Mouse (Mus musculus) embryonic facial prominence, embryonic 15.5 days (tissue): ENCODE measurements around the gene Caln1. TPM values are rescaled to one million over a fixed set of nuclear protein-coding genes. Genes with fewer than 3 reads are reported as not detected.

Source experiments
- ATAC-seq: fragments of 200-750 bp; cut with Nextera tagmentation; 2 replicates; pipeline ENCODE4 v1.8.0; 2017; ENCODE audit warnings: low read depth, moderate TSS enrichment; ENCODE audit not compliant: insufficient number of reproducible peaks, low FRiP score, low TSS enrichment
- H3K27ac ChIP-seq: fragments of 300-500 bp; sonication (generic); replicated peaks from 2 replicates; pipeline ENCODE4 v1.5.1; 2015; ENCODE audit warnings: mild to moderate bottlenecking, inconsistent platforms
- H3K27me3 ChIP-seq: fragments of 300-500 bp; sonication (generic); 2 replicates; pipeline ENCODE4 v1.6.1; 2015; ENCODE audit warnings: inconsistent platforms
- H3K36me3 ChIP-seq: fragments of 300-500 bp; sonication (generic); 2 replicates; pipeline ENCODE4 v1.6.1; 2015; ENCODE audit warnings: mild to moderate bottlenecking, inconsistent platforms
- H3K4me1 ChIP-seq: fragments of 300-500 bp; sonication (generic); 2 replicates; pipeline ENCODE4 v1.6.1; 2015; ENCODE audit warnings: inconsistent platforms
- H3K4me2 ChIP-seq: fragments of 300-500 bp; sonication (generic); replicated peaks from 2 replicates; pipeline ENCODE4 v1.6.1; 2015; ENCODE audit warnings: mild to moderate bottlenecking, inconsistent platforms
- H3K4me3 ChIP-seq: fragments of 300-500 bp; sonication (generic); replicated peaks from 2 replicates; pipeline ENCODE4 v1.5.1; 2015; ENCODE audit warnings: mild to moderate bottlenecking, inconsistent platforms
- H3K9ac ChIP-seq: fragments of 300-500 bp; sonication (generic); 2 replicates; pipeline ENCODE4 v1.6.1; 2015; ENCODE audit warnings: inconsistent platforms
- H3K9me3 ChIP-seq: fragments of 300-500 bp; sonication (generic); replicated peaks from 2 replicates; pipeline ENCODE4 v1.6.1; 2016; ENCODE audit warnings: inconsistent platforms
- WGBS: fragments of 180-500 bp; shearing (Covaris S2); methylation state at CpG from one replicate; pipeline ENCODE4 v1.1.7; 2015; 5-methylcytosine and 5-hydroxymethylcytosine counted together
- polyA plus RNA-seq: library from polyadenylated mRNA; unstranded; fragments of >200 nt; fragmentation: Nextera tagmentation; extraction: Ambion mirVana; gene quantifications from 2 replicates; pipeline ENCODE4 v1.2.1, GENCODE M21; 2015

The Caln1 gene
- polyA plus RNA-seq, 1 experiment from 2014 or later, result 1.5 TPM

DNA sequence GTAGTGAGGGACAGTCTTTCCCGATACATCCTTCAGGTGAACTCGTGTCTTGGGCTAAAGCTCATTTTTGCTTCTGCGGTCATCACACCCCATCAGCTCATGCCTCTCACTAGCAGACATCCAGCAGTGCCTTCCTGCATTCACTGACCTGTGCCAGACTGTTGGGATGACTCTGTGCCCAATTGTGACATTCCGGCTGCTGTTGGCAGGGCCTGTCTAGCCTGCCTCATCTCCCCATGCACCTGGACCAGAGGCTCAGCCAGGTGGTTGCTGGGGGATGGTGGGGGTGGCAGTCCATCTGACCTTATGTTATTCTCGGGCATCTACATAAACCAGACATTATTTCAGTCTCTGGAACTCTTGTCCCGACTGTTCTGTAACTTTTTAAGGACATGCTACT is 105.6 kb downstream of the Caln1 start:
- Histone ChIP-seq H3K9me3 (no peaks in the 10 kb centered on the region), H3K27me3 (no peaks in the 10 kb centered on the region), H3K4me1 (no peaks in the 10 kb centered on the region), H3K4me2 (no peak overlapping the region), H3K27ac (no peak overlapping the region), H3K36me3 (no peaks in the 10 kb centered on the region), H3K9ac (no peak overlapping the region), H3K4me3 (no peak overlapping the region)
- no peak for ATAC-seq
- WGBS, result 79% methylated on average over 6 of the region's 6 CpGs

DNA sequence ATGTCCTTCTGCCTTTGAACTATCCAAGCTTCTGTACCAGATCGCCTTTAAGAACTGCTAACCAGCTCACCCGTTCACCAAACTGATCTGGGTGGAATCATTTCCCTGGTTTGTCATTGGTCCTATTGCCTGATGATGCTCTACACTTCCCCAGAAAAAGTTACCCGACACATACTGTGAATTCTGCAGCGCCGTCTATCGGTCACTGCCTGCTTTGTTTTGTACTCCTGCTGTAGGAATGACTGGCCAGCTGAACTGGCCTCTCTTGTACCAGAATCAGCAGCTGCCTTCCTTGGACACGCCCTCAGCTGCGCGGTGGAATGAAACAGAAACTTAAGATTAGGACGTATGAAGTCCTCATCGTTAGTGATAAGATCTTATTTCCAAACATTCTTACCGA is 107.5 kb downstream of the Caln1 start:
- H3K4me2 ChIP-seq, result no peak overlapping the region
- no peaks in the 10 kb centered on the region for H3K9me3 ChIP-seq
- no peaks in the 10 kb centered on the region for H3K36me3 ChIP-seq
- H3K4me1 ChIP-seq, result no peaks in the 10 kb centered on the region
- no peak overlapping the region for H3K27ac ChIP-seq
- no peak overlapping the region for H3K4me3 ChIP-seq
- ATAC-seq, result no peak
- no peak overlapping the region for H3K9ac ChIP-seq
- WGBS, result 69% methylated on average over 12 of the region's 12 CpGs
- H3K27me3 ChIP-seq, result no peaks in the 10 kb centered on the region

GRCm38 (mm10) chr5:130480290-130480689 is 111.0 kb downstream of the Caln1 start:
- no peak overlapping the region for H3K4me2 ChIP-seq
- H3K9ac ChIP-seq, result no peak overlapping the region
- no peaks in the 10 kb centered on the region for H3K27me3 ChIP-seq
- H3K27ac ChIP-seq, result no peak overlapping the region
- no peak for ATAC-seq
- H3K36me3 ChIP-seq, result no peaks in the 10 kb centered on the region
- no peaks in the 10 kb centered on the region for H3K9me3 ChIP-seq
- H3K4me3 ChIP-seq, result no peak overlapping the region
- 76% methylated on average over 1 of the region's 1 CpGs for WGBS
- no peaks in the 10 kb centered on the region for H3K4me1 ChIP-seq

GRCm38 (mm10) chr5:130491471-130491870 is 122.2 kb downstream of the Caln1 start:
- Histone ChIP-seq H3K27me3 (no peaks in the 10 kb centered on the region), H3K9me3 (no peaks in the 10 kb centered on the region), H3K27ac (no peak overlapping the region), H3K36me3 (no peaks in the 10 kb centered on the region), H3K4me1 (no peaks in the 10 kb centered on the region), H3K4me2 (no peak overlapping the region), H3K4me3 (no peak overlapping the region), H3K9ac (no peak overlapping the region)
- WGBS, result 86% methylated on average over 5 of the region's 5 CpGs
- ATAC-seq, result no peak

DNA sequence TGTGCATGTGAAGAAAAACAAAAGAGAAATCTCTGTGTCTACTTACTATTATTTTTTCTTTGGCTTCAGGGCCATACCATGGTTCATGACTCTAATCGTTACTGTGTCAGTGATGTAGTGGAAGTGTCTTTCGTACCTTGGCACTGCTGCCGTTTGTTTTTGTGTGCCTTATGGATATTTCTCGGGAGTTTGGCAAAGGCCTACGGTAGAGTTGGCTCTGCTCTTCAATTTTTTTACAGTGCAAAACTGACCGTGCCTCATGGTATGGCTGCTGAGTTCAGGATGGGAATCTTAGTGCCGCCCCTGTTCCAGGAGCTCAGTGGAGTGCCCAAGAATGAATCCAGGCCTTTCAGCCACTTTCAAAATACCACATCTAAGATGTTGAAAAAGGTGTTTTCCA is 123.0 kb downstream of the Caln1 start:
- H3K4me2 ChIP-seq, result no peak overlapping the region
- 89% methylated on average over 7 of the region's 7 CpGs for WGBS
- H3K4me3 ChIP-seq, result no peak overlapping the region
- no peaks in the 10 kb centered on the region for H3K36me3 ChIP-seq
- H3K9ac ChIP-seq, result no peak overlapping the region
- ATAC-seq, result no peak
- H3K4me1 ChIP-seq, result no peaks in the 10 kb centered on the region
- no peaks in the 10 kb centered on the region for H3K27me3 ChIP-seq
- no peak overlapping the region for H3K27ac ChIP-seq
- H3K9me3 ChIP-seq, result no peaks in the 10 kb centered on the region

GRCm38 (mm10) chr5:130502541-130502940 is 133.3 kb downstream of the Caln1 start:
- Histone ChIP-seq H3K4me3 (no peak overlapping the region), H3K27ac (no peak overlapping the region), H3K9ac (no peak overlapping the region), H3K27me3 (no peaks in the 10 kb centered on the region), H3K4me1 (no peaks in the 10 kb centered on the region), H3K9me3 (no peaks in the 10 kb centered on the region), H3K4me2 (no peak overlapping the region), H3K36me3 (no peaks in the 10 kb centered on the region)
- WGBS, result 81% methylated on average over 9 of the region's 9 CpGs
- no peak for ATAC-seq

DNA sequence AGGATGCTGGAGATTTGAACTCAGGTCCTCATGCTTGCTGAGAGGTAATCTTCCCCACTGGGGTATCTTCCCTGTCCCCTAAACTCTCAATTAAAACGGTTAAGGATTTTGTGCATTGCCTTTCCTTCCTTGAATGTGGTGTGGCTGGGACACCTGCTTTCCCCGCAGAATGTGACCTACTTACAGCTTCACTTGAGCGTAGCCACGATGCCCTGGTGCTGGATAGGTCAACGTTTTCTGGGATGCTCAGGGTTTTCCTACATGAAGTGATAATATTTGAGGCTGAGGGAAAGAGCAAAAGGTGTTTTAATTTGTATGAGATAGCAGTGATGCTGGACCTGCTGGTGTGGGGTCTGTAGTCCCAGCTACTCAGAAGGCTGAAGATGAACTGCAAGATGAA is 135.6 kb downstream of the Caln1 start:
- Histone ChIP-seq H3K4me3 (no peak overlapping the region), H3K36me3 (no peaks in the 10 kb centered on the region), H3K9me3 (no peaks in the 10 kb centered on the region), H3K4me2 (no peak overlapping the region), H3K27ac (no peak overlapping the region), H3K9ac (no peak overlapping the region), H3K27me3 (no peaks in the 10 kb centered on the region), H3K4me1 (no peaks in the 10 kb centered on the region)
- no peak for ATAC-seq
- WGBS, result 85% methylated on average over 5 of the region's 5 CpGs

DNA sequence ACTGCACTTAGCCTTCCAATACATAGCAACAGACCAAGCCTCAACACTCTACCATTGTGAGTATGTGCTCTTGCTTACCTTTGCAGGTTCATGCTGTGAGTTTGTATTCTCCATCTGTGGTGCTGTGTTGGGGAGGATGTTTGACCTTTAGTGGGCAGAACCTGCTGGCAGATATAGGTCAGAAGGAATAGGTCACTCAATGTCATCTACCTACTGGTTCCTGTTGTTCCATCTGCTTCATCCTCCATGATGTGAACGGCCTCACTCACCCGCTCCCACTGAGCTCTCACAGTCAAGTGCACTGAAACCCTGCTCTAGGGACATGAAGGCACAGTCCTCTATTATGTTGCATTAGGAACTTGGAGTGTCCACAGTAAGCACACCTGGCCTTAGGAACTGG is 141.3 kb downstream of the Caln1 start:
- H3K9me3 ChIP-seq, result no peaks in the 10 kb centered on the region
- WGBS, result 97% methylated on average over 2 of the region's 2 CpGs
- H3K4me2 ChIP-seq, result no peak overlapping the region
- no peak for ATAC-seq
- H3K27ac ChIP-seq, result no peak overlapping the region
- no peaks in the 10 kb centered on the region for H3K36me3 ChIP-seq
- no peak overlapping the region for H3K9ac ChIP-seq
- H3K4me1 ChIP-seq, result no peaks in the 10 kb centered on the region
- no peaks in the 10 kb centered on the region for H3K27me3 ChIP-seq
- H3K4me3 ChIP-seq, result no peak overlapping the region

DNA sequence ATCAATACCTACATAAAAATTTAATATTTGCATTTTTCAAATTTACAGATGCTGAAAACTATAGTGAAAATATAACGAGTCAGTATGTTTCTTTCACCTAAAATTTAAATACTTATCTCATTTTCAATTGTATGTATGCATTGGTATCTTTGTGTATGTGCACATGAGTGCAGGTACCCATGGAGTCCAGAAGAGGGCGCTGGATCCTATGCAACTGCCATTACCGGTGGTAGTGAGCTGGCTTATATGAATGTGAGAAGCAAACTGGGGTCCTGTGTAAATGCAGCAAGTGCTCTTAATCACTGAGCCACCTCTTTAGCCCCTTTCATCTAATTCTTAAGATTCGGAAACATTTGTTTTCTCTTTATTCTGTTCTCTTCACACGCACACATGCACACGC is 146.1 kb downstream of the Caln1 start:
- Histone ChIP-seq H3K4me2 (no peak overlapping the region), H3K4me3 (no peak overlapping the region), H3K27me3 (no peaks in the 10 kb centered on the region), H3K27ac (no peak overlapping the region), H3K9me3 (no peaks in the 10 kb centered on the region; the same call in 1 of the 2 replicates), H3K4me1 (no peaks in the 10 kb centered on the region), H3K9ac (no peak overlapping the region), H3K36me3 (no peaks in the 10 kb centered on the region)
- WGBS, result 79% methylated on average over 6 of the region's 6 CpGs
- no peak for ATAC-seq

DNA sequence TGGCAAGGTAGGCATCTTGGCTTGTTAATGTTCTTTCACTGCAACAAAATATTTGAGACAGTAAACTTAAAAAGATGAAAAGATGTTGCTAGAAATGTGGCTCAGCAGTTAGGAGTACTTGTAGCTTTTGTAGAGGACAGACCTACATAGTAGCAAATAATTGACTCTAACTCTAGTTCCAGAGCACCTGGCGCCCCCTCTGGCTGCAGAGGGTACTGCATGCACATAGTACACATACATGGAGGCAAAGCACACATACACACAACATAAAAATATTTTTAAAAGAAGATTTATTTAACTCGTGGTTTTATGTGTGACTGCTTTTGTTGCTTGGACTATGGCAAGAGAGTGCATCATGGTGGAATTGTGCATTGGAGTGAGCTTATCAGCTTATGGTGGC is 151.3 kb downstream of the Caln1 start:
- H3K4me1 ChIP-seq, result no peaks in the 10 kb centered on the region

DNA sequence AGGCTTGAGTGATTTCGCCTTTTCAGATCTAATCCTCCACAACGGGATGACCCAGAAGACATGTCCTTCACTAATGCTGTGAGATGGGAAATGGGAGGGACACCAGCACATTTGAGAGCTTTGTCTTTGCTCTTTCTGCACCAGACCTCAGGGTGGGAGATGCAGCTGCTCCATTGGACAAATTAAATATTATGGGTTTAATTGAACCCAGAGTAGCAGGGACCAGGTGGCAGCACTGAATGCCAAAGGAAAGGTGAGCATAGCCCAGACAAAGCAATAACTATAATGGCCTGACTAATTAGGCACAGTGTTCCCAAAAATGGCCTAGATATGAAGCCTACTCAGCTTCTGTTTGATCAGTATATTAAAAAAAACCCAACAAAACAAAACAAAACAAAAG is 158.2 kb downstream of the Caln1 start:
- no peak for ATAC-seq
- no peak overlapping the region for H3K4me3 ChIP-seq
- 79% methylated on average over 2 of the region's 2 CpGs for WGBS
- no peaks in the 10 kb centered on the region for H3K9me3 ChIP-seq
- no peaks in the 10 kb centered on the region for H3K36me3 ChIP-seq
- no peak overlapping the region for H3K27ac ChIP-seq
- no peaks in the 10 kb centered on the region for H3K27me3 ChIP-seq
- no peak overlapping the region for H3K4me2 ChIP-seq
- no peaks in the 10 kb centered on the region for H3K4me1 ChIP-seq
- no peak overlapping the region for H3K9ac ChIP-seq

More for the DNA sequence above, 151.3 kb downstream of the Caln1 start:
- Histone ChIP-seq H3K27ac (no peak overlapping the region), H3K9ac (no peak overlapping the region), H3K27me3 (no peaks in the 10 kb centered on the region), H3K4me3 (no peak overlapping the region), H3K4me2 (no peak overlapping the region), H3K36me3 (no peaks in the 10 kb centered on the region), H3K9me3 (no peaks in the 10 kb centered on the region; the same call in 1 of the 2 replicates)
- 63% methylated on average over 2 of the region's 2 CpGs for WGBS
- ATAC-seq, result no peak

DNA sequence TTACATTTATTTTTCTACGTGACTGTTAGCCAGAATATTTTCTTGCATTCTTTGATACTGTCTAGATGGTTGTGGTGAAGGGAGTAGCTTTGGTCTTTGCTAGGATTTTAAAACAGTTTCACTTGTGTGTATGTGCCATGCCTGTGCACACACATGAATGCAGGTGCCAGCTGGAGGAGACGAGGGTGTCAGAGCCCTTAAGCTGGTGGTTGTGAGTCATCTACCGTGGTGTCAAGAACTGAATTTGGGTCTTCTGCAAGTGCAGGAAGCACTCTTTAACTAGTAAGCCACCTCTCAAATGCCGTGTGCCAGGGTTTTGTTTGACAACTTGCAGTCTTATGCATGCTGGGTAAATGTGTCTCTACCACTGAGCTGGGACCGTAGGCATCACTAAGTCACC is 178.2 kb downstream of the Caln1 start:
- ATAC-seq, result no peak
- Histone ChIP-seq H3K9me3 (no peaks in the 10 kb centered on the region), H3K36me3 (no peaks in the 10 kb centered on the region), H3K4me2 (no peak overlapping the region), H3K27me3 (no peaks in the 10 kb centered on the region), H3K9ac (no peak overlapping the region), H3K4me1 (no peaks in the 10 kb centered on the region), H3K4me3 (no peak overlapping the region), H3K27ac (no peak overlapping the region)
- 79% methylated on average over 5 of the region's 5 CpGs for WGBS
